Mouse (Mus musculus): ENCODE data around the gene Ahcyl1. TPM values are rescaled to one million over a fixed set of nuclear protein-coding genes. Genes with fewer than 3 reads are reported as not detected.

Gene Ahcyl1
- total RNA-seq, 2 experiments from 2014 or later: 332 to 340 TPM

- Histone ChIP-seq H3K27ac (no peak overlapping the region), H3K4me3 (no peak overlapping the region)
- DNase-seq (ENCODE audit: extremely low spot score in 1 of 2, low spot score in 2 of 2): peak in 1 of 2 experiments; percentile 2
- no peak for TF ChIP-seq CTCF (IDR thresholded peaks at IDR 0.05)
- intact Hi-C loops (cut with DNase I): no loop called here
Observed at GRCm38 (mm10) chr3:107622537-107622936, 73.8 kb downstream of the Ahcyl1 start.

DNA sequence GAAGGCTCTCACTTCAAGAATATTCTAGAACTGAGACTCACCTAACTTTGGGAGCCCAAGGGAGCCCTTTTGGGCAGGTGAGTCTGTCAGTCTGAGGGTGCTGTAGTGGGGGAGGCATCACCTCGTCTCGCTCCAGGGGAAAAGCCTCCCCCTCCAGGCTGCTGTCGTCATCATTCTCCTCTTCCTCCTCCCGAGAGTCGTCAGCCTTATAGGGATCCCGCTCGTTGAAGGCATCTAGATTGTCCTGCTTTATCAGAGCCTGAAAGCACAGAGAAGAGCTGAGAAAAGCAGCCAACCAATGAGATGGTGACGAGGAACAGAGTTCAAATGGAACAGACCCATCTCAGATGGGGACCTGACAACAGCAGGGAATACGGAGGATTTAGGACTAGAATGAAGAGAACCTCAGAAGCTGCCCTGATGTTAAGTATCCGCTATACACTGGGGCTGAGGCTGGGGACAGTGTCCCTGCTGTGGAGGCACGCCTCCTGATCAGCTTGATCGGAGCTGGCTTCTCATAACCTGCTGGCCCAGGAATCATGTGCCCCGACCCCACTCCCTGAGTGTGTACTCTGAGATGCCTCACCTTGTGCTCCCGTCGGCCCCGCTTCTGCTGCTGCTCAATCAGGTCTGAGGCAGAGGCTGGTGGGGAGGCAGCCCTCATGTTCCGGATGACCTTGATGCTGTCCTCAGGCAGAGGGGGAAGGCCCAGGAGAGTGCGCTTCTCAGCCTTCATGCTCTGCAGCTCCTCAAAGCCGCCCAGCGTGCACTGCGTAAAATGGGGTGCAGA is 74.9 kb downstream of the Ahcyl1 start:
- no peak for TF ChIP-seq CTCF (IDR thresholded peaks at IDR 0.05)
- no peak overlapping the region for H3K27ac ChIP-seq
- intact Hi-C loops (cut with DNase I): no loop called here
- H3K4me3 ChIP-seq: no peak overlapping the region
- DNase-seq (ENCODE audit: extremely low spot score in 1 of 2, low spot score in 2 of 2): peak in 1 of 2 experiments; percentile 7

DNA sequence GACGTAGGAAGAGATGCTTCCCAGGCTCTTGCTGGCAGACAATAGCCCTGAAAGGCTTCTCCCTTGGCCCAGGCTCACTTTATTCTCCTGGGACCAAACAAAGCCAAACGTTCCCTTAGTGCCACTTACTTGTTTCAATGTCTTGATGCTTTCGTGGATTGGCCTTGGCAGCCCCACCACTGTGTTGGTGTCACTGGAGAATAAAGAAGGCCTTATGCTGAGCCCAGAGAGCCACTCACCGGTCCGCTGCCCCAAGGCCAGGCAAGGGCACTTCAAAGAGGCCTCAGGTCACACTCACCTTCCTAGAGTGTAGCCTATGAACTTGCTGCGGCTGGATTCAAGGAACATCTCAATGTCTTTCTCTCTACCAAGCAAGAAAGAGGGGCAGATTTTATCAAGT is 76.4 kb downstream of the Ahcyl1 start:
- no peak for TF ChIP-seq CTCF (IDR thresholded peaks at IDR 0.05)
- DNase-seq (ENCODE audit: extremely low spot score in 1 of 2, low spot score in 2 of 2): peak in 1 of 2 experiments; percentile 5
- Histone ChIP-seq H3K4me3 (no peak overlapping the region), H3K27ac (no peak overlapping the region)
- intact Hi-C loops (cut with DNase I): loop anchor here (10.0 kb wide), 1 partner anchor 135 kb away; no protein-coding TSS in a partner anchor

DNA sequence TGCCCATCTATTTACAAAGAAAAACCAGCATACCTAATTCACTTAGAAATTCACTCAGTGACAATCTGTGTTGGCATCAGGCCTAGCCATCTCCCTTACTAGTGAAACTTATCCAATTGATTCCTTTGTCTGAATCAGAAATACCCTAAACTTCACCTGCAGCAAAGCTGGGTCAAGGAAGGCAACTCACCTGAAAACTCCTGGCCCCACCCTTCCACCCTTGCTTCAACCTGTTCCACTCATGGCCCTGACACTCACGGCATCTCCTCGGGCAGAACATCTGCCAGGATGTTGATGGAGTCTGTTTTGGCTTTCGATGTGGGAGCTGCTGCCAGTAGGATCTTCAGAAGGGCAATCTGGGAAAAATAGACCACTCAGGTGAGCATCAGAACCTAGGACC is 78.6 kb downstream of the Ahcyl1 start:
- intact Hi-C loops (cut with DNase I): loop anchor here (10.0 kb wide), 1 partner anchor 133 kb away; no protein-coding TSS in a partner anchor
- H3K4me3 ChIP-seq: no peak overlapping the region
- TF ChIP-seq CTCF (IDR thresholded peaks at IDR 0.05): no peak
- no peak for DNase-seq (ENCODE audit: extremely low spot score in 1 of 2, low spot score in 2 of 2)
- H3K27ac ChIP-seq: no peak overlapping the region

Other genes starting within 250 kb of the Ahcyl1 start
- 10 to 100 TPM; 68.4 to 73.4 TPM for gene Kcnc4, start 237.0 kb downstream of the Ahcyl1 start, total RNA-seq (2021)
- 100 to 1,000 TPM; 369 to 419 TPM for gene Slc6a17, start 178.5 kb downstream of the Ahcyl1 start, total RNA-seq (2021)
- gene Ubl4b, start 141.5 kb downstream of the Ahcyl1 start, total RNA-seq (2021): under 1 TPM in 1 of 2 experiments, not detected in 1; 0.33 TPM
- under 1 TPM; 0.40 to 0.86 TPM for gene Alx3, start 101.5 kb downstream of the Ahcyl1 start, total RNA-seq (2021)
- not detected for gene Gm10961, start 65.2 kb downstream of the Ahcyl1 start, total RNA-seq (2021)
- gene Strip1, start 64.9 kb downstream of the Ahcyl1 start, total RNA-seq (2021): 10 to 100 TPM; 65.9 to 69.0 TPM
- 10 to 100 TPM; 12.6 to 13.2 TPM for gene Csf1, start 63.9 kb upstream of the Ahcyl1 start, total RNA-seq (2021)
- not detected for gene Eps8l3, start 180.7 kb upstream of the Ahcyl1 start, total RNA-seq (2021)
- gene Gstm5, start 199.3 kb upstream of the Ahcyl1 start, total RNA-seq (2021): 100 to 1,000 TPM; 230 TPM
- 10 to 100 TPM; 82.7 to 85.1 TPM for gene Gstm7, start 235.3 kb upstream of the Ahcyl1 start, total RNA-seq (2021)
- 1 to 10 TPM; 4.7 to 6.7 TPM for gene Gstm6, start 247.2 kb upstream of the Ahcyl1 start, total RNA-seq (2021)